Mouse (Mus musculus) heart, adult 9 months (tissue): Measurements from ENCODE around the gene Gpatch8.
"Not testable (repeated sequence)": the region's sequence is repeated elsewhere in the genome, so short reads cannot be mapped to it uniquely, and the experiment has no call there.

Source experiments
- DNase-seq, 2 experiments: peaks; one replicate each; pipeline ENCODE4 v3.0.0; 2022; ENCODE audit warnings: low spot score in 2 of 2

The Gpatch8 gene

GRCm38 (mm10) chr11:102572866-102573663 is 16.9 kb upstream of the Gpatch8 start:
- DNase-seq = peak; percentile 50 to 72

GRCm38 (mm10) chr11:102568756-102569377 is 12.7 kb upstream of the Gpatch8 start:
- DNase-seq = no peak

- DNase-seq = no peak
These were observed 12.0 kb upstream of the Gpatch8 start for GRCm38 (mm10) chr11:102568191-102568590.

- DNase-seq = no peak
These were observed 11.5 kb upstream of the Gpatch8 start for GRCm38 (mm10) chr11:102567723-102568122.

GRCm38 (mm10) chr11:102567157-102567556 is 11.0 kb upstream of the Gpatch8 start:
- DNase-seq = no peak

- DNase-seq = no peak
These were observed 10.1 kb upstream of the Gpatch8 start for GRCm38 (mm10) chr11:102566290-102566689.

- no peak for DNase-seq
These were observed 9.5 kb upstream of the Gpatch8 start for GRCm38 (mm10) chr11:102565741-102566140.

- DNase-seq = not testable (repeated sequence)
These were observed 8.9 kb upstream of the Gpatch8 start for GRCm38 (mm10) chr11:102564952-102565671.

- no peak for DNase-seq
These were observed 2.5 kb upstream of the Gpatch8 start for GRCm38 (mm10) chr11:102558704-102559103.

- DNase-seq = no peak
These were observed 1.2 kb upstream of the Gpatch8 start for GRCm38 (mm10) chr11:102557386-102557785.

GRCm38 (mm10) chr11:102556716-102557074 is 503 bp upstream of the Gpatch8 start:
- DNase-seq = no peak

GRCm38 (mm10) chr11:102555400-102556030 is 677 bp downstream of the Gpatch8 start:
- no peak for DNase-seq

GRCm38 (mm10) chr11:102552051-102552450 is 4.1 kb downstream of the Gpatch8 start:
- no peak for DNase-seq

- DNase-seq = no peak
These were observed 5.0 kb downstream of the Gpatch8 start for GRCm38 (mm10) chr11:102551176-102551575.

- DNase-seq = no peak
These were observed 14.7 kb downstream of the Gpatch8 start for GRCm38 (mm10) chr11:102541471-102541870.

GRCm38 (mm10) chr11:102540286-102540685 is 15.9 kb downstream of the Gpatch8 start:
- DNase-seq = not testable (repeated sequence)

- DNase-seq = no peak
These were observed 16.5 kb downstream of the Gpatch8 start for GRCm38 (mm10) chr11:102539690-102540089.

GRCm38 (mm10) chr11:102536210-102536609 is 20.0 kb downstream of the Gpatch8 start:
- DNase-seq = no peak

GRCm38 (mm10) chr11:102534078-102534477 is 22.1 kb downstream of the Gpatch8 start:
- no peak for DNase-seq

- no peak for DNase-seq
These were observed 24.8 kb downstream of the Gpatch8 start for GRCm38 (mm10) chr11:102531425-102531824.

GRCm38 (mm10) chr11:102514793-102515424 is 41.3 kb downstream of the Gpatch8 start:
- DNase-seq = no peak

- DNase-seq = peak in 1 of 2 experiments; percentile 9
These were observed 46.0 kb downstream of the Gpatch8 start for GRCm38 (mm10) chr11:102510226-102510625.
